Mouse (Mus musculus) thymus, adult 2 months (tissue): ENCODE data around the gene Traf3. TPM values are rescaled to one million over a fixed set of nuclear protein-coding genes. Genes with fewer than 3 reads are reported as not detected.

ENCODE experiments used
- DNase-seq: peaks from one replicate; pipeline ENCODE4 v3.0.0; 2021
- H3K27ac ChIP-seq: fragments of 200-500 bp; 2 replicates; pipeline ENCODE4 v1.5.1; 2012; ENCODE audit warnings: low read length, control low read depth; ENCODE audit not compliant: control insufficient read depth, insufficient read depth
- H3K27me3 ChIP-seq: fragments of 200-500 bp; 2 replicates; pipeline ENCODE4 v1.6.1; 2012; ENCODE audit warnings: mild to moderate bottlenecking, low read length, moderate library complexity, mixed read lengths; ENCODE audit not compliant: control insufficient read depth, insufficient read depth
- H3K36me3 ChIP-seq: fragments of 200-500 bp; 2 replicates; pipeline ENCODE4 v1.6.1; 2012; ENCODE audit warnings: mild to moderate bottlenecking, low read length, moderate library complexity; ENCODE audit not compliant: control insufficient read depth, insufficient read depth
- H3K4me1 ChIP-seq: fragments of 200-500 bp; replicated peaks from 2 replicates; pipeline ENCODE4 v1.6.1; 2012; ENCODE audit warnings: low read length; ENCODE audit not compliant: control insufficient read depth, insufficient read depth
- H3K4me3 ChIP-seq: fragments of 200-500 bp; 2 replicates; pipeline ENCODE4 v1.5.1; 2012; ENCODE audit warnings: mild to moderate bottlenecking, low read length, control low read depth, moderate library complexity; ENCODE audit not compliant: control insufficient read depth, insufficient read depth
- CTCF ChIP-seq: fragments of 200-500 bp; IDR thresholded peaks from 2 replicates; pipeline ENCODE4 v1.5.1; 2012; ENCODE audit warnings: mild to moderate bottlenecking, control low read depth, low read length, moderate library complexity, borderline replicate concordance; ENCODE audit not compliant: control insufficient read depth, poor library complexity, insufficient read depth; ENCODE audit errors: extremely low read depth
- POLR2A ChIP-seq: fragments of 200-500 bp; IDR thresholded peaks from 2 replicates; pipeline ENCODE4 v1.6.1; 2012; ENCODE audit warnings: mild to moderate bottlenecking, low read length, control low read depth, moderate library complexity; ENCODE audit not compliant: control insufficient read depth, poor library complexity, insufficient read depth; ENCODE audit errors: extremely low read depth
- WGBS: fragments of 180-500 bp; shearing (Covaris S2); methylation state at CpG from one replicate; pipeline ENCODE4 v1.1.7; 2018; 5-methylcytosine and 5-hydroxymethylcytosine counted together
- polyA plus RNA-seq: library from polyadenylated mRNA; depleted of rRNA; stranded (reverse); fragments of >200 nt; gene quantifications from 2 replicates; pipeline ENCODE4 v1.2.3, GENCODE M21; 2012

The Traf3 gene
- polyA plus RNA-seq, 1 experiment, result 40.2 TPM

DNA sequence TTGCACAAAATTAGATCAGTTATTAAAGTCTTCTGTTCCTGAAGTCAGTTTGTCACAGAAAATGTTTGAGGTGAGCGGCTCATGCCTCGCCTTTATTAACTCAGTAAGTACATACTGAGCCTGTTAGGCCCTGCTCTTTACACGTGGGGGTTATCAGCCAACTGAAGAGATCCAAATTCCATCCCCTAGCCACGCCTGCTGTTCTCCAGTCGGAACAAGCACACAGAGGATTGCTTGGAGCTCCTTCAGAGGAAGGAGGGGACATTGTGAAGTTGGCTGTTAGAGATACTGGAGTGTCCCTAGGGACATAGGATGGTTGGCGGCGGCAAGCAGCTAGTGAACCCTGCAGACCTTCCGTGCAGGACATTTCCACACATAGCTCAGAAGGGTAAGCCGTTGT lies 68.2 kb downstream of the Traf3 start:
- Histone ChIP-seq H3K4me3 (no peak overlapping the region), H3K27ac (no peak overlapping the region), H3K27me3 (no peaks in the 10 kb centered on the region), H3K36me3 (no peaks in the 10 kb centered on the region), H3K4me1 (peaks cover 12% of the 10 kb centered on the region)
- DNase-seq, result no peak
- 92% methylated on average over 9 of the region's 9 CpGs for WGBS
- TF ChIP-seq POLR2A, result no peak
- no peak for TF ChIP-seq CTCF

DNA sequence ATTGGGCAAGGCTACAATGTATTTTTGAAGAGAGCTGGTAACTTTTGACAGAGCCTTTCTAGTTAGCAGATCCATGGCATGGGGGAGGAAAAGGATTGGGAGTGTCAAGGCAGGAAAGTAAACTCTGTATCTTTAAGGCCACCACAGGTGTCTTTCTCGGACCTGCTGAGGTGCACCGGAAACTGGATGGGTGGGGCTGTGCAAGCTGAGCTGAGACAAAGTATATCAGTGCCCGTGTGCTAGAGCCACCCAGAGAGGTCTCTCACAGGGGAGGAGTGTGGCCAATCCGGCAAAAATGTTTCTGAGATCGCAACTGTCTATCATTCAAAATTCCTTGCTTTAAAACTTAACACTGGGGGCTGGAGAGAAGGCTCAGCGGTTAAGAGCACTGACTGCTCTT lies 69.5 kb downstream of the Traf3 start:
- Histone ChIP-seq H3K27ac (no peak overlapping the region), H3K4me1 (peaks cover 15% of the 10 kb centered on the region), H3K27me3 (no peaks in the 10 kb centered on the region), H3K36me3 (no peaks in the 10 kb centered on the region), H3K4me3 (no peak overlapping the region)
- TF ChIP-seq CTCF (no peak), POLR2A (no peak)
- no peak for DNase-seq
- WGBS, result 95% methylated on average over 6 of the region's 6 CpGs

DNA sequence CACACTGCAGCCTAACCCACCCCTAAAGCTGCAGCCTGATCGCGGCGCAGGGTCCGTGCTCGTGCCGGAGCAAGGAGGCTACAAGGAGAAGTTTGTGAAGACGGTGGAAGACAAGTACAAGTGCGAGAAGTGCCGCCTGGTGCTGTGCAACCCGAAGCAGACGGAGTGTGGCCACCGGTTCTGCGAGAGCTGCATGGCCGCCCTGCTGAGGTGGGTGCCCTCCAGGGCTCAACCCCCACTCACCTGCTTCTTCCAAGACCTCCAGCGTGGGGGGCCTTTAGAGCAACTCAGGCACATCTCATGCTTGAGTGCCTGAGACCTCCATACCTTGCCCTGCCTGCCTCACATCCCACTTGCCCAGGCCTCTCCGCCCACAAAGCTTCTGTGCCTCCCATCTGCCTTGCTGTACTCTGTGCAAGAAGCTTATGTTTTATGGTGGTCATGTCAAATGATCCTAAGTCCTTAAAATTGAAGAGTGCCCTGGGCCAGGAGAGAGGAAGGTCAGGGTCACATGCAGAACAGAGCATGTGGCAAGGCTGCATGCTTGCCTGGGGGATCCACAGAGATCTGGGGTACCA lies 71.5 kb downstream of the Traf3 start:
- DNase-seq, result no peak
- no peak for TF ChIP-seq CTCF
- TF ChIP-seq POLR2A, result no peak
- WGBS, result 98% methylated on average over 16 of the region's 16 CpGs
- Histone ChIP-seq H3K36me3 (no peaks in the 10 kb centered on the region), H3K27ac (no peak overlapping the region), H3K4me3 (no peak overlapping the region), H3K4me1 (peaks cover 15% of the 10 kb centered on the region), H3K27me3 (no peaks in the 10 kb centered on the region)

DNA sequence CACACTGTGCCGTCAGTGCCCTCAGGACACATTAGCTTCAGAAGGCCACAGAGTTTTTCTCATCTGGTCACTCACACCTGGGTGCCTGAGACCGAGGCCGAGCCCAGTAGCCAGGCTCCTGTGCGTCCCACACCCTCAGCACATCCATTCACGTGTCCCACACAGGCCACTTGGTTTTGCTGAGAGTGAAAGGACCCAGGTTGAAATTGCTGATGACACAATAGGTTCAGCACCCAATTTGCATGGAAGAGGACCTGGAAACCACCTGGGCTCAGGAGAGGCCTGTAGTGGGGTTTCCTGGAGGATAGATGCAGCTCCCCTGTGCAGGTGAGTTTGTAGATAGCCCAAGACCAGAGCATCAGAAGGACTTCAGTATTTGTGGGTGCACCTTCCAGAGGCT lies 72.2 kb downstream of the Traf3 start:
- no peaks in the 10 kb centered on the region for H3K27me3 ChIP-seq
- WGBS, result 95% methylated on average over 5 of the region's 5 CpGs
- H3K36me3 ChIP-seq, result no peaks in the 10 kb centered on the region
- no peak for DNase-seq
- H3K4me1 ChIP-seq, result peaks cover 15% of the 10 kb centered on the region
- TF ChIP-seq POLR2A, result no peak
- TF ChIP-seq CTCF, result no peak
- H3K4me3 ChIP-seq, result no peak overlapping the region
- peak overlapping the region; percentile 62 for H3K27ac ChIP-seq

DNA sequence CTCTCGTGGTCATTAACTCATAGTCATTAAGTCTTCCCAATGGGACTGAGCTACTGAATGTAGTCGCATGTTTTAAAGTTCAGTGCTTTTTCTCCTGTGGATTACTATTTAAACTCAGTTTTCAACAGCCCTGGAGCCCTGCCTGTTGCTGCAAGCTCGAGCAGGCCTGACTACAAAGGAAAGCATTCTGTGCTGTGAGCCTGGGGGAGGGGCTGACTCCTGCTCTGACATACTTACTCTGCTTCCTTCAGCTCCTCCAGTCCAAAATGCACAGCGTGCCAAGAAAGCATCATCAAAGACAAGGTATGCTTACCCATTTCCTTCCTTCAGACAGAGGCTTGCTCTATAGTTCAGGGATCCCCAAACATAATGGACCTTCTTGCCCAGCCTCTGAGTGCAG lies 72.6 kb downstream of the Traf3 start:
- peak; percentile 71 for DNase-seq
- H3K4me1 ChIP-seq, result peaks cover 15% of the 10 kb centered on the region
- H3K27ac ChIP-seq, result peak overlapping the region; percentile 62
- no peaks in the 10 kb centered on the region for H3K36me3 ChIP-seq
- H3K27me3 ChIP-seq, result no peaks in the 10 kb centered on the region
- WGBS, result 54% methylated on average over 4 of the region's 4 CpGs
- TF ChIP-seq CTCF, result no peak
- TF ChIP-seq POLR2A, result no peak
- no peak overlapping the region for H3K4me3 ChIP-seq

DNA sequence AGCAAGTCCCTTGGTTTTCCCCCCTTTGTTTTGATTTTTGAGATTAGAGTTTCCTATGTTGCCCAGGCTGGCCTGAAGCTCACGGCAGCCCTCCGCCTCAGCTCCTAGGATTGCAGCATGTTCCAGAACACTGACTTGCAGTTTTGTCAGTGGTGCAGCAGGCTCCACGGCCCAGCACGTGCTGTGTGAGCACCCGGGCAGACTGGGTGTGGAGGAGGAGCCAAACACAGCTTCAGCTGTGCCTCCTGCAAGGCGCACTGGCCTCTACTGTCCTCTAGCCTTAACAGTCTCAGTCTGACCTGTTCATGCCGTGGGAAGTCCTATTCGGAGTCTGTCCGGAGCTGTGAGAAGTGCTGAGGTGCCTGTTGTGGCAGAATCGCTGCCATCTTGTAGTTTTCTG lies 73.8 kb downstream of the Traf3 start:
- no peak overlapping the region for H3K27ac ChIP-seq
- TF ChIP-seq POLR2A (no peak), CTCF (no peak)
- H3K27me3 ChIP-seq, result no peaks in the 10 kb centered on the region
- no peaks in the 10 kb centered on the region for H3K36me3 ChIP-seq
- 90% methylated on average over 10 of the region's 10 CpGs for WGBS
- peaks cover 15% of the 10 kb centered on the region for H3K4me1 ChIP-seq
- no peak overlapping the region for H3K4me3 ChIP-seq
- no peak for DNase-seq

DNA sequence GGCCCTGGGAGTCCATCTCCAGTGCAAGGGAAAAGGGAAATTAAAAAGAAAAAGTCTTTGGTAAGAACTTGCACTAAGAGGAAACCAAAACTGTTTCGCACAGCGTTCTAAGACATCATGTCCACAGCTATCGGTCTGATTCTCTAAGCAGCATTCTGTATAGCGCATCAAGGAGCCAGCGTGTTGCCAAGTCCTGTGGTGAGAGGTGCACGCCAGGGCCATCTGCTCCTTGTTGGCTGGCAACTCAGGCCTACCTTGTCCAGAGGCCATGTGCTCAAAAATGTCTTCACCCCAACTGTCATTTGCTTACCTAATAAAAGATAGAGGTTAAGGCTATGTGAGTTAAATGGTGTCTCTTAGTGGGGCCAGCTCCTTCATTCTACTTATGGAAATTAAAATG lies 75.7 kb downstream of the Traf3 start:
- Histone ChIP-seq H3K36me3 (no peaks in the 10 kb centered on the region), H3K27me3 (no peaks in the 10 kb centered on the region), H3K4me3 (no peak overlapping the region), H3K27ac (no peak overlapping the region), H3K4me1 (peaks cover 15% of the 10 kb centered on the region)
- no peak for DNase-seq
- TF ChIP-seq CTCF (no peak), POLR2A (no peak)
- 98% methylated on average over 6 of the region's 6 CpGs for WGBS
